Mouse (Mus musculus) bone marrow macrophage, adult 2 months (primary cell): ENCODE data around the gene Mcm3ap.

Experiments
- CTCF ChIP-seq: IDR thresholded peaks from 2 replicates; pipeline ENCODE4 v1.5.1; 2012; ENCODE audit warnings: low read depth, mild to moderate bottlenecking, low read length, moderate library complexity
- POLR2A ChIP-seq: IDR thresholded peaks from 2 replicates; pipeline ENCODE4 v1.6.1; 2012; ENCODE audit warnings: mild to moderate bottlenecking, low read depth, low read length, borderline replicate concordance

DNA sequence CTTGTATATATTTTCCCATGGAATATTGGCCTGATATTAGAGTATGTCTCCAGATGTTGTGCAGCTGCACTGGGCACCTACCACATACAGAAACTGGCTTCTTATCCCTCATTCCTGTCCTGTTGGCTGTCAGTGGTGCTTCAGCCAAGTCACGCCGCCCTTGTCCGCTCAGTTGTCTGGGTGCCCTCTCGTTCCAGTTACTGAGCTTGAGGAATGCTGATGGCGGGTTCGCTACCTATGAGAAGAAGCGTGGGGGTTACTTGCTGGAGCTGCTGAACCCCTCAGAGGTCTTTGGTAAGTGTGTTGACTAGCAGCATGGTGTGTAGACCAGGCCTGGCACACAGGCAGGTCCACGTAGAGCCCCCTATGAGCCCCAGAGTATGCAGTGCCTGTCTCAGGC is 77.8 kb downstream of the Mcm3ap start:
- no peak for TF ChIP-seq POLR2A
- no peak for TF ChIP-seq CTCF
